Mouse (Mus musculus) brain, embryonic 14.5 days (tissue): ENCODE data around the gene Mthfd1l. TPM values are rescaled to one million over a fixed set of nuclear protein-coding genes. Genes with fewer than 3 reads are reported as not detected.
A peak's percentile ranks its signal among the peaks of the same experiment; 100 is the strongest.

Experiments used
- DNase-seq: peaks from one replicate; pipeline ENCODE4 v3.0.0-alpha.2; 2011; ENCODE audit warnings: low read depth
- CTCF ChIP-seq: fragments of 200-500 bp; IDR thresholded peaks from 2 replicates; pipeline ENCODE4 v1.5.1; 2012; ENCODE audit warnings: inconsistent platforms, mild to moderate bottlenecking, moderate library complexity, borderline replicate concordance; ENCODE audit not compliant: insufficient read depth, insufficient read length; ENCODE audit errors: extremely low read depth
- POLR2A ChIP-seq: fragments of 200-500 bp; IDR thresholded peaks from 2 replicates; pipeline ENCODE4 v1.6.1; 2012; ENCODE audit warnings: mild to moderate bottlenecking, inconsistent platforms, borderline replicate concordance; ENCODE audit not compliant: poor library complexity, insufficient read depth, insufficient read length, severe bottlenecking; ENCODE audit errors: extremely low read depth
- polyA plus RNA-seq: library from polyadenylated mRNA; depleted of rRNA; stranded (reverse); fragments of >200 nt; gene quantifications from 2 replicates; pipeline ENCODE4 v1.2.3, GENCODE M21; 2012

The Mthfd1l gene
- polyA plus RNA-seq, 1 experiment = 5.3 TPM

- TF ChIP-seq POLR2A = no peak
- TF ChIP-seq CTCF = no peak
- no peak for DNase-seq
Measured at GRCm38 (mm10) chr10:4083609-4084008, 110.7 kb downstream of the Mthfd1l start.

GRCm38 (mm10) chr10:4084907-4085306, 112.0 kb downstream of the Mthfd1l start:
- TF ChIP-seq CTCF (no peak), POLR2A (no peak)
- DNase-seq = no peak

GRCm38 (mm10) chr10:4085363-4086141, 112.6 kb downstream of the Mthfd1l start:
- TF ChIP-seq CTCF (no peak), POLR2A (no peak)
- no peak for DNase-seq

- DNase-seq = peak; percentile 89
- TF ChIP-seq POLR2A (no peak), CTCF (no peak)
Measured at GRCm38 (mm10) chr10:4087563-4087962, 114.6 kb downstream of the Mthfd1l start.

GRCm38 (mm10) chr10:4088744-4089414, 116.0 kb downstream of the Mthfd1l start:
- DNase-seq = peak; percentile 75
- TF ChIP-seq POLR2A (no peak), CTCF (peak; percentile 62)

- no peak for TF ChIP-seq POLR2A
- no peak for TF ChIP-seq CTCF
- no peak for DNase-seq
Measured at GRCm38 (mm10) chr10:4089885-4090284, 117.0 kb downstream of the Mthfd1l start.

GRCm38 (mm10) chr10:4092990-4093389, 120.1 kb downstream of the Mthfd1l start:
- no peak for TF ChIP-seq CTCF
- TF ChIP-seq POLR2A = no peak
- no peak for DNase-seq

GRCm38 (mm10) chr10:4094093-4094817, 121.3 kb downstream of the Mthfd1l start:
- TF ChIP-seq POLR2A (no peak), CTCF (no peak)
- DNase-seq = peak; percentile 47

- TF ChIP-seq CTCF (no peak), POLR2A (no peak)
- DNase-seq = no peak
Measured at GRCm38 (mm10) chr10:4096151-4096550, 123.2 kb downstream of the Mthfd1l start.

GRCm38 (mm10) chr10:4100007-4100406, 127.1 kb downstream of the Mthfd1l start:
- TF ChIP-seq CTCF (no peak), POLR2A (no peak)
- no peak for DNase-seq
